Mouse (Mus musculus): ENCODE results near the gene Cbr1.

- TF ChIP-seq POLR2A (IDR thresholded peaks at IDR 0.05; ENCODE audit: control insufficient read depth, extremely low read depth, insufficient read depth, low read length, poor library complexity) = peak; percentile 83
- TF ChIP-seq CTCF (IDR thresholded peaks at IDR 0.05; ENCODE audit: borderline replicate concordance, control insufficient read depth, extremely low read depth, insufficient read depth, low read length, poor library complexity) = no peak
Measured at GRCm38 (mm10) chr16:93603439-93604212, 2.0 kb upstream of the Cbr1 start, which contains the start of gene Setd4.

All from thymus, adult 2 months (tissue).